Mouse (Mus musculus): ENCODE results near the gene Hnrnpc.
"Not testable (repeated sequence)": the region's sequence is repeated elsewhere in the genome, so short reads cannot be mapped to it uniquely, and the experiment has no call there.

Hnrnpc gene

DNA sequence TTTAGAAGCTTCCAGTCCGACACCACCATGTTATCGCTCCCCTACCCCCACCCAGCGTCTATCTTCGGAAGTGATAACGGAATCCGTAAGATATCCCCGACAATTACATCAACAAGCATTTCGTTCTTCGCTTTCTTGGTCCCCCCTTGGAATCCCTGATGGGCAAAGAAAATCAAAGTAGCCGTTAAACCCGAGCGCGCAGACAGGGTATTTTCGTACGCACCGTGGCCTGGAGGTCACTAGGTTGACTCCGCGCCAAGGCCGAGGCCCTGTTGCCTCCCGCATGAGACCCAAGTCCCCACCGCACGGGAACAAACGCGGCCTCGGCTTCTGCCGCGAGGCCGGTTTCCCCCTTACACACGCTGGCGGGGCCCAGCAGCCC, 363 bp downstream of the Hnrnpc start:
- no peak for DNase-seq (ENCODE audit: low spot score)

DNA sequence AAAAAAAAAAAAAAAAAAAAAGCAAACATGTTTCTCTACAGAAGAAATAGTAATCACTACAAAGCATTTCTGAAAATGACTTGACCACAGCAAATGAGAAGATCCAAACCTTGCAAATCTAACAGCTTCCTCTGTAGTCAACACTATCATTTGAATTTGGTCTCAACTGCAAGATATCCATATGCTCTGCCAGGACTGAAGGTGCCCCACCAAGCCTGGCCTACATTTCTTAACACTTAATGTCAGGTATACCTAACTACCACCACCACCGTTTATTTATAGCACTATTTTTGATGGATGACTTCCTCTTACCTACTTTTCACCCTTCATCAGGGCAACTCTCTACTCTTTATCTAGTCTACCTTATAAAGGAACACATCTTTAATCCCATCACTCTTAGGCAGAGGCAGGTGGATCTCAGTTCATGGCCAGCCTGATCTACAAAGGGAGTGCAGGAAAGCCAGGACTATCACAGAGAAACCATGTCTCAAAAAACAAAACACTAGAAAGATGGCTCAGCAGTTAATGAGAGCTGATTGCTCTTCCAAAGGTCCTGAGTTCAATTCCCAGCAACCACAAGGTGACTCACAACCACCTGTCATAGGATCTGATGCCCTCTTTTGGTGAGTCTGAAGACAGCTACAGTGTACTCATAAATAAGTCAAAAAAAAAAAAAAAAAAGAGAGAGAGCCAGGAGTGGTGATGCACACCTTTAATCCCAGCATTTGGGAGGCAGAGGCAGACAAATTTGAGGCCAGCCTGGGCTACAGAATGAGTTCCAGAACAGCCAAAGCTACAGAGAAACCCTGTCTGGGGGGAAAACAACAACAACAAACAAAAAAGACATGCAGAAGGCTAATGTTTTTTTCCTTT, 2.3 kb downstream of the Hnrnpc start:
- no peak for DNase-seq (ENCODE audit: low spot score)

DNA sequence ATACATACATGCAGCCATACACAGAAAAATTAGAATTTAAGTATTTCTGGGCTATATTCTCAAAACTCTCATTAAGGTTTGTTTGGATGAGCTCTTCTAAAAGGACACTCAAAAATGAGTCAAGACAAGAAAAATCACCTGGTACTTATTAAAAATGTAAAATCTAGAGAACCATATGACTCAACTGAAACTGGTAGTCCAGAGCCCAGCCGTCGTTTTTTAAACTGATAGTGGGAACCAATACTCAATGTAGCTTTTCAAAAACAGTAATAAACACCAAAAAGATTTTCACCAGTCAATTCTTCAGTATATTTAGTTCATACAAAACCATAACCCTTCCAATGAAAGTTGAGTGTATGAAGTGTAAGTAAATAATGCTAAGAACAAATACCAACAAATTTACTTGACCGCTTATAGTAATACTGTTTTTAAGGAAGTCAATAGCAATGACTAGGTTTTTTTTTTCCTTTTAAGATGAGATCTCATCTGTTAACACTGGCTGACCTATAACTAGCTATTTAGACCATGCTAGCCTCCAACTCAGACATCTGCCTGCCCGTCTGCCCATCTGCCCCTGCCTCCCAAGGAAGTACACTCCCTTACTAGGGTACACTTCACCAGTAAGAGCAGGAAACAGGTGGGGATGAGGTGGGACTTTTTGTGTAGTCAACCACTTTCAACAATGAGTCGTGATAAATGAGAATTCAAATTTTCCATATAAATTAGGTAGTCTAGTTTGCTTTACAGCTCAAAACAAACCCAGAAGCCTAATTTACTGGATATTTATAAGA, 3.5 kb downstream of the Hnrnpc start:
- no peak for DNase-seq (ENCODE audit: low spot score)

GRCm38 (mm10) chr14:52099563-52099962, 4.3 kb downstream of the Hnrnpc start:
- no peak for DNase-seq (ENCODE audit: low spot score)

DNA sequence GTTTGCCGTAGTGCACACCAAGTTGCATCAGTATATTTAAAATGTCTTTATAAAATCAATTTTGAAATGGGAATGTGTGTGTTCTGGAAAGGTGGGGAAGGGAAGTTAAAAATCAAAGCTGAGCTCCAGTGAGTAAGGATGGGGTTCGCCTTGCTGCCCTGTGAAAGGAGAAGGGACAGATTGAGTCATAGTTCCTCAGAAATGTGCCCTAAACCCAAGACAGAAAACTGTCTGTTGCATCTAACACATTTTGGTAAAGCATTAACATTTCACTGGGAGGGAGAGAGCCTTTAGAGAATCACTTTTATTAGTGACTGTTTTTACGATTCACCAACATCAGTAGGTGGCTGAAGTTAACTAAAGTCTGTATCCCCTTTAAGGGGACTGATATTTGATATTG, 5.4 kb downstream of the Hnrnpc start:
- not testable (repeated sequence) for DNase-seq (ENCODE audit: low spot score)

GRCm38 (mm10) chr14:52097191-52097590, 6.6 kb downstream of the Hnrnpc start:
- not testable (repeated sequence) for DNase-seq (ENCODE audit: low spot score)

DNA sequence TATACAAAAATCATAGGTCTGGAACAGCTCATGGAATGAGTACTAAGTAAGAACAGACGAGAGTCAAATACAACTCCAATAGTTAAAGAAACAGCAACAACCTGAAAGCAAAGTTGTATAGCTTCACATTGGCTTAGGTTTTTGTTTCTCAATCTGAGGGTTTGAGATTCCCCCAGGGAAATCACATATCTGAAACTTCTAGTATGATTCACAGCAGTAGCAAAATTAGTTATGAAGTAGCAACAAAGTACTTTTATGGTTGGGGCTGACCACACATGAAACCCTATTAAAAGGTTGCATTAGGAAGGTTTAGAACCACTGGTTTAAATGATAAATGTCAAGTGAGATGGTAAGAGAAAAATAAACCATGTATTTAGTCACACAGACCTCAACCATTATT, 9.3 kb downstream of the Hnrnpc start:
- no peak for DNase-seq (ENCODE audit: low spot score)

GRCm38 (mm10) chr14:52083083-52083482, 20.7 kb downstream of the Hnrnpc start:
- no peak for DNase-seq (ENCODE audit: low spot score)

- no peak for DNase-seq (ENCODE audit: low spot score)
These were observed 32.2 kb downstream of the Hnrnpc start for GRCm38 (mm10) chr14:52071599-52072137.

DNA sequence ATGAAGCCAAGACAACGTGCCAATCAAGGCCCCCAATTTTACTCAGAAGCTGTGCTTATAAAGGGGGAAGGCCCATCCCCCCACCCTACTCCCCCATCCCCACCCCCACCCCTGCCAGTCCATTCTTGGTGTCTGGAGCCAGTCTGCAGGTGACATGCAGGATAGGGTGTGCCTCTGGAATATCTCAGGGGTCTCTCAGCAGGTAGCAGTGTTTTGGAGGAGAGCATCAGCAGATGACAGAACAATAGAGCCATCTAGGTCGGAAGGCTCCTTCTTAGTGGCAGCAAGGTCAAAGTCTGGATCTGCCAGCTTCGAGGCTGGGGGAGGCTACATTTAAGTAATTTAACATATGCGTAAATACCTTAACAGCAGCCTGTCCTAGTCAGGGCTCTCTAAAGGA, 37.7 kb downstream of the Hnrnpc start:
- DNase-seq (ENCODE audit: low spot score) = no peak

- DNase-seq (ENCODE audit: low spot score) = no peak
These were observed 42.0 kb downstream of the Hnrnpc start for GRCm38 (mm10) chr14:52061798-52062197.

GRCm38 (mm10) chr14:52060800-52061199, 43.0 kb downstream of the Hnrnpc start:
- no peak for DNase-seq (ENCODE audit: low spot score)

DNA sequence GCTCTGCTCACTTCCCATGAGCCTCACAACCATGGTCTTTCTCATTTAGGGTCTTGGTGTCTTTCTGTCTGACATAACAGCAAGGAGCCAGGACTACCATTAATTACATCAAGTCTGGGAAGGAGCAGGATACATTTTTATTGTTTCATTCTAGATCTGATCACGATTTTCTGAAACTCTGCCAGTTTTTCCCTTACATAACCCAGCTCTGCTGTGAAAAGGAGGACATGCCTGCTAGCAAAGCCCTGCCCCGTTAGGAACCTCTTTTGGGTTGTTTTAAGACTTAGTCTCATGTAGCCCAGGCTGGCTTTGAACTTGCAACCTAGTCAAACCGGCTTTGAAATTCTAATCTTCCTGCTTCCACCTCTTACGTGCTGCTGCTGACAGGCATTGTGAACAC, 43.8 kb downstream of the Hnrnpc start:
- no peak for DNase-seq (ENCODE audit: low spot score)

- not testable (repeated sequence) for DNase-seq (ENCODE audit: low spot score)
These were observed 51.1 kb downstream of the Hnrnpc start for GRCm38 (mm10) chr14:52052720-52053119.

GRCm38 (mm10) chr14:52045966-52046565, 57.8 kb downstream of the Hnrnpc start:
- no peak for DNase-seq (ENCODE audit: low spot score)

DNA sequence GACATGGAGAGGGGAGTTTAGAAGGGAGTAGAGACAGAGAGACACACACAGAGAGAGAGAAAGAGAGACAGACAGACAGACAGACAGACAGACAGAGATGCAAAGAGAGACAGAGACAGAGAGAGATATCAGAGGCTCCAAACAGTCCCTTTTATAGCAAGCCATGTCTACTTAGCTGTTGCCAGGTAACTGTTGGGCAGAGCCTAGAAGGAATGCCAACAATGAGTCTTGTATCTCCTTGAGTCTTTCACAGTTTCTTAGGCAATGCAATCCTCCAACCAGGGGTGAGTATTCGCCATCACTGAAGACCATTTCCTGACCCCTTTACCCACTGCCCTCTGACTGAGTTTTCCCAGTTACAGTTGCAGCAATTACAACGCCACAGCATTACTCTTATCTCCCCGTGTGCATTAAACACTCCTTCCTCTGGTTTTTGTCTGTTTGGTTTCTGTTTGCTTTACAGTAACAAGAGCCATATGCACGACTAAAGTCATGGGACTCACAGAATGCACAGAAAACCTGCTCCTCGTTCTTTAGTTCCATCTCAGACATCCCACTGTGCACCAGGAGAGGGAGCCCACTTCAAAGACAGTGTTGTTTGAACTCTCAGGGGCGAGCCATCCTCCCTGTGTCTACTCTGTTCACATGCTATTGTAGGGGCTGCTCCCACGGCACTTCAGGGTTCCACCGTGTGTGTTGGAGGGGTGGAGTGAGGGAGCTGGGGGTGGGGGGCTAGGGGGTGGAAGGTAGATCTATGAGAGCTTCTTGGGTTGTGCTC, 58.7 kb downstream of the Hnrnpc start:
- peak; percentile 28 for DNase-seq (ENCODE audit: low spot score)

GRCm38 (mm10) chr14:52043446-52043845, 60.4 kb downstream of the Hnrnpc start:
- no peak for DNase-seq (ENCODE audit: low spot score)

DNA sequence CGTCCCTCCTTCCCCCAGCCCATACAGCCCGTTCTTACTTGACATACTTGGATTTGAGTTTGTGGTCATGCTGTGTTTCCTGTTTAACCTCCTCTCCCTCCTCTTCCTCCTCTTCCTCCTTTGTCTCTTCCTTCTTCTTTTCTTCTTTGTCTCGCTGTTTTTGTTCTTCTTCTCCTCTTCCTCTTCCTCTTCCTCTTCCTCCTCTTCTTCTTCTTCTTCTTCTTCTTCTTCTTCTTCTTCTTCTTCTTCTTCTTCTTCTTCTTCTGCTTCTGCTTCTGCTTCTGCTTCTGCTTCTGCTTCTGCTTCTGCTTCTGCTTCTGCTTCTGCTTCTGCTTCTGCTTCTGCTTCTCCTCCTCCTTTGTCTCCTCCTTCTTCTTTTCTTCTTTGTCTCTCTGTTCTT, 61.5 kb downstream of the Hnrnpc start, which contains the start of gene Olfr221:
Gene Olfr221, minus strand, starts transcription at position 101 of the 400 bp plus-strand sequence.
- DNase-seq (ENCODE audit: low spot score) = not testable (repeated sequence)

DNA sequence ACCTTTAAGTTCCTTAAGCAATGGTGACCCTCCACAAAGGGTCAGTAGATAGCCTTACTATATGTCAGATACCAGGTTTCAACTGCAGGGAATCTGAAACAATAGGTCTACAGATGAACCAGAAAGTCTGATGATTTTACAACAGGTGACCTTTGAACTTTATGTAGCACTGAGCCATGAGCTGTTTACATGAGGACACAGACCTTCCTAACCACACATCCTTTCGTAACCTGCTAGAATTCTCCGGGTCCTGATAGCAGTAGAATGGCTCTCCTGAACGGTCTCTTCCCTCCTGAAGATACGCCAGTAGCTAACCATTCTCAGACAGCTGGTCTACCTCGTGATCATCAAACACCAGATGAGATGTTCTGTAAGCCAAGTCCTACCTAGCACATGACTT, 64.5 kb downstream of the Hnrnpc start:
- DNase-seq (ENCODE audit: low spot score) = no peak

GRCm38 (mm10) chr14:52035926-52036325, 67.9 kb downstream of the Hnrnpc start:
- no peak for DNase-seq (ENCODE audit: low spot score)

GRCm38 (mm10) chr14:52026342-52026741, 77.5 kb downstream of the Hnrnpc start:
- no peak for DNase-seq (ENCODE audit: low spot score)

GRCm38 (mm10) chr14:52024133-52024532, 79.7 kb downstream of the Hnrnpc start:
- no peak for DNase-seq (ENCODE audit: low spot score)
